Mouse (Mus musculus) brown adipose tissue, adult 24 weeks (tissue): ENCODE measurements around the gene Hist1h2af. TPM values are rescaled to one million over a fixed set of nuclear protein-coding genes. Genes with fewer than 3 reads are reported as not detected.
A peak's percentile ranks its signal among the peaks of the same experiment; 100 is the strongest.

Source experiments
- H3K27ac ChIP-seq: fragments of 200-500 bp; replicated peaks from 2 replicates; pipeline ENCODE4 v1.5.1; 2012; ENCODE audit warnings: low read depth, mild to moderate bottlenecking, low read length
- H3K4me1 ChIP-seq: fragments of 200-500 bp; 2 replicates; pipeline ENCODE4 v1.6.1; 2012; ENCODE audit warnings: low read length, mixed read lengths; ENCODE audit not compliant: control insufficient read depth, insufficient read depth, insufficient read length
- H3K4me3 ChIP-seq: fragments of 200-500 bp; 2 replicates; pipeline ENCODE4 v1.5.1; 2012; ENCODE audit warnings: low read depth, mild to moderate bottlenecking, low read length, moderate library complexity; ENCODE audit not compliant: insufficient read depth
- polyA plus RNA-seq: library from polyadenylated mRNA; stranded (reverse); fragments of >200 nt; gene quantifications from 2 replicates; pipeline ENCODE4 v1.2.4, GENCODE M21; 2012; ENCODE audit not compliant: missing spikeins, insufficient read depth, insufficient read length

Gene Hist1h2af
- polyA plus RNA-seq, 1 experiment, result not detected

DNA sequence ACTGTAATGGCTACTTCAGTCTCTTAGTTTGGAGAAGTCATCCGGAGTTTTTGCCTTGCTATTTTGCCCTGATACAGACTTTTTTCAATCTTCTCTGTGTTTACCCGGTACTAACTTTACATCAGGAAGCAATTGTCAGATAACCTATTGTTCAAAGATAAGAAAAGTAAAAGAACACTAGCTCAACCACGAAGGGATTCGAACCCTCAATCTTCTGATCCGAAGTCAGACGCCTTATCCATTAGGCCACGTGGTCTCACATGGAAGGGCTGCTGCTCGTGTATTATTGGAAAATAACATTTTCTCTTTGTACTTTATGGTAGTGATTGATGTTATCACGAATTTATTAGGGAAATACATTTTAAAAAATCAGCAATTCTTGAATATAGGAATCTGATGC lies 29.9 kb upstream of the Hist1h2af start:
- Histone ChIP-seq H3K4me3 (no peak overlapping the region), H3K4me1 (no peaks in the 10 kb centered on the region), H3K27ac (no peak overlapping the region)

DNA sequence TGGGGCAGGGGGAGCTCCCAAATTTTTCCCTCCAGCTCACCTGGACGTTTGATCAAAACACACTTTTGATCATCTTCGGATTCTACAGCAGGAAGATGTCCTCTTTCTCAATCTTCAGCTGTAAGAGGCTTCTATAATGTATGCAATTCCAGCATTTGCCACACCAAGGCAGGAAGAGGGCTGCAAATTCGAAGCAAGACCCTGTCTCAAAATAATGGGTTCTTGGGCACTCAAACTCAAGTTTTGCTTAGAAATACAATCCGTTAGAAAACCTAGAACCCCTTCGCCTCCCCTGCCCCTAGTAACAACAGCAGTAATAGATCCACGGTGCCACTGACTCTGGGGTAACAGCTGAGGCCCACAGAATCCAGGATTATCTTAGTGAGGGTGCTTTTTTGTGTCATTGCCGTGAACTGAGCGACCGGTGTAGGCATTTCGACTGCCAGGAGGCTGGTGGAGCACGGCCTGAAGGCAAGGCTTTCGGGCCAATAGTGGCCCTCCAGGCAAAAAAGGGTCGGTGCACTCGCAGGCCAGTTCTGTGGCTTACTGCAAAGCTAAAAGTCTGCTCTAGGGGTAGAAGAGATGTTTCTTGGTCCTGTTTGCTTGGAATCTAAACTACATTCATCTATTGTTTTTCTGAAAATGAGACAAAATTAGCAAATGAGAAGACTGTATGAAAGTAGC lies 27.9 kb upstream of the Hist1h2af start:
- H3K4me1 ChIP-seq, result no peaks in the 10 kb centered on the region
- no peak overlapping the region for H3K27ac ChIP-seq
- peak overlapping the region; percentile 30 for H3K4me3 ChIP-seq

DNA sequence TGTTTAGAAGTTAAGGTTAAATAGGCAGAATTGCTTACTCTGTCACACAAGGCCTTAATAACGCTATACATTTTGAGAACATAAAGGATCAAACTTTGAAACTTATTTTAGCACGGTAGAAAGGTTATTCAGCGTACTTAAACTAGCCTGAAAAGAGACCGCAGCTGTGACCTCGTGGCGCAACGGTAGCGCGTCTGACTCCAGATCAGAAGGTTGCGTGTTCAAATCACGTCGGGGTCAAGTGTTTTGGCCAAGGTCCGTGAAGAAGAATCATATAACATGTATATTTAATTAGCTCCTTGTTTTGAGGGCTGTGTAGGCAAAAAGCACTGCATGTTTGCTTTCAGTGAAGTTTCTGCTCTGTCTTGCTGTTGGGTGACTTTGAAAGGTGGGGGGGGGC lies 27.4 kb upstream of the Hist1h2af start:
- H3K4me1 ChIP-seq, result no peaks in the 10 kb centered on the region
- no peak overlapping the region for H3K4me3 ChIP-seq
- no peak overlapping the region for H3K27ac ChIP-seq

DNA sequence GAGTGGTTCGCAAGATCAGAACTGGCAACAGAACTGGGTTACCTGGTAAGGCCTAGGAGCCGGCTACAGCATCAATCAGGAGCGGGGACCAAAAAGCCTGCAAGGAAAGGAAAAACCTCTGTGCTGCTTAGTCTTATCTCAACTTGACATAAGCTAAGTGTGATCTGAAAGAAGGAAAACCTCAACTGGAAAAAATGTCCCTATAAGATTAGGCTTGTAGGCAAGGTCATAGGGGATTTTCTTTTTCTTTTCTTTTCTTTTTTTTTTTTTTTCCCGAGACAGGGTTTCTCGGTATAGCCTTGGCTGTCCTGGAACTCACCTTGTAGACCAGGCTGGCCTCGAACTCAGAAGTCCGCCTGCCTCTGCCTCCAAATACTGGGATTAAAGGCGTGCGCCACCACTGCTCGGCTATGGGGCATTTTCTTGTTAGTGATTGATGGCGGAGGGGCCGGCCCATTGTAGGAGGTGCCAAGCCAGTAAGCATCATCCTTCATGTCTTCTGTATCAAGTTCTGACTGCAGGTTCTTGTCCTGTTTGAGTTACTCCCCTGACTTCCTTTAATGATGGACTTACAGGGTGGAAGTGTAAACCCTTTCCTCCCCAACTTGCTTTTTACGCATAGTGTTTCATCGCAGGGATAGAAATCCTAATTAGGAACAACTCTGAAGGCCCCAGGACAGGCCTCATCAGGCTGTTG lies 26.7 kb upstream of the Hist1h2af start:
- no peaks in the 10 kb centered on the region for H3K4me1 ChIP-seq
- no peak overlapping the region for H3K4me3 ChIP-seq
- no peak overlapping the region for H3K27ac ChIP-seq

DNA sequence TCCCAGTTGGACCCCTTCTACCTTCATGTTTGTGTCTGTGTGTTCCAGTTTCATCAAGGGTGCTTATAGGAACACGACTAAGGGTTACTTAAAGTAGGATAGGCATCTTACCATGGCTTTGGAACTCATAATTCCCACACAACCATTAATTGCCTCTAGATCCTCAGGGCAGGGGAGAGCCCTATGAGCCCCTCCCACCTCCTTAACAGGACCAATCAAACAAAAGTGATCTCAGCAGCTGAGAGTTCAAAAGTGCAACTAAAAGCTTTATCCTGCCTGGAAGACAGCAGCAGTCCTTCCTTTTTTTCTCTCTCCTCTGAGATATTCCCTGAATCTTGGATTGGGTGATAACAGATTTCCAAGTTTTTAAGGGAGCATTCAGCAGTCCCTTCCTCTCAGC lies 23.6 kb upstream of the Hist1h2af start:
- no peak overlapping the region for H3K27ac ChIP-seq
- no peak overlapping the region for H3K4me3 ChIP-seq
- H3K4me1 ChIP-seq, result no peaks in the 10 kb centered on the region

DNA sequence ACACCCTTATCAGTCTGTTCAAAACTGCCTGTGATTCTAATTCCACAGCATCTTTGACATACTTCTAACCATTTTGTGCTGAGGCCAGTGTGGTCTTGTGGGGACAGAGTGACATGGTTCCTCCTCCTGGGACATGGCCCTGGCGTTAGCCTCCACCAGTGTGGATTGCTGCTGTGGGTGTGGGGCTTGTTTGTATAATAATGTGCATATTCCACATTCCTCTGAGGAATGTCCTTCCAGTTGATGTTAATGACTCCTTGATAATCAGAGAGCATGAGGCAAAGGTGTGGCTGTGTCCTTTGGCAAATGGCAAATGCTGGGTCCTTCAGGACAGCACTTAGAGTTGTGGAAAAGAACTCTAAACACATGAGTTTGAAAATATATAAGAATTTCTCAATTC lies 20.2 kb upstream of the Hist1h2af start:
- H3K4me1 ChIP-seq, result no peaks in the 10 kb centered on the region
- H3K4me3 ChIP-seq, result no peak overlapping the region
- no peak overlapping the region for H3K27ac ChIP-seq

DNA sequence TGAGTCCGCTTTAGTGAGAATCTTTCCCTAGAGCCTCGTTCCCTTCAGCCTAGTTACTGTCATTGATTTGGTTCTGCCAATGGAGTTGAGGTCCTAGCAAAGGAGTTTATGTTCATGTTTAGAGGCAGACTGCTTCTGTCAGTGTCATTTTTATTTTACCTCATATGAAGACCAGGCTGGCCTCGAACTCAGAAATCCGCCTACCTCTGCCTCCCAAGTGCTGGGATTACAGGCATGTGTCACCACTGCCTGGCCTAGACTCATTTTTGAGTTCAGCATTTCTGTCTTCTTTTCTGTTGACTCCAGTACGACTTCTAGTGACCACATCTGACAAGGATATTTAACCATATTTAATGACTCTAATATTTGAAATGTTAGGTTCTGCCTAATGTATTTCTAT lies 18.4 kb upstream of the Hist1h2af start:
- Histone ChIP-seq H3K27ac (no peak overlapping the region), H3K4me1 (no peaks in the 10 kb centered on the region), H3K4me3 (no peak overlapping the region)

DNA sequence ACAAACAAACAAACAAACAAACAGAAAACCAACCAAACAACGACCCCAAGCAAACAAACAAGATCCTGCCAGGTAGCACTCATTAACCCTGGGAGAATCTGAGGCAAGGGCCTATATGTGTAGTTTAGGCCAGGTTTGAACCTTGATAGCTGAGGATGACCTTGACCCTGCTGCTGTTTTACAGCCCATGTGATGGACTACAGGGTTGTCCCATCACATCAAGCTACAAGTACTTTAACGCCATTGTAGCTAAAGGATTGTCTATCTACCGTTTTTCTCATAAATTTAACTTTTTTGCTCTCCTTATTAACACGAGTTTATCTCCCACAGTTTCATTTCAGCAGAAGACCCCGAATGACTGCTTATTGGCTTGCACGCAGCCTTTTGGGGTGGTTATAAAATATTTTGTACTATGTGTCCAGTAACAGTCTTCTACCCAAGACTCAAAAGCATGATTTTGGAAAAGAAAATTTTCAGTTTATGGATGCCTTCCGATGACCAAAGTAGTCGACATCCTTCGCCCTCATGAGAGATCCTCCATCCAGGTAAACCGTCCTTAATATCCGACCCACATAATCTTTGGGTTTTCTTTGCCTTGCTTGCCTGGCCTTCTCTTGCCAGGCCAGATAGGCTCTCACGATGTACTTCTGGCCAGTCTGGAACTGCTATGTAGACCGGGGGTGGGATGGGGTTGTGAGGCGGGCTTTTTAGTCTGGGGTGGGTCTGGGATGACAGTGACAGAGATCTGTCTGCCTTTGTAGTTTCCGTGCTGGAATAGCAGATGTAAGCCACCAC lies 17.7 kb upstream of the Hist1h2af start:
- Histone ChIP-seq H3K4me3 (no peak overlapping the region), H3K27ac (no peak overlapping the region), H3K4me1 (no peaks in the 10 kb centered on the region)

DNA sequence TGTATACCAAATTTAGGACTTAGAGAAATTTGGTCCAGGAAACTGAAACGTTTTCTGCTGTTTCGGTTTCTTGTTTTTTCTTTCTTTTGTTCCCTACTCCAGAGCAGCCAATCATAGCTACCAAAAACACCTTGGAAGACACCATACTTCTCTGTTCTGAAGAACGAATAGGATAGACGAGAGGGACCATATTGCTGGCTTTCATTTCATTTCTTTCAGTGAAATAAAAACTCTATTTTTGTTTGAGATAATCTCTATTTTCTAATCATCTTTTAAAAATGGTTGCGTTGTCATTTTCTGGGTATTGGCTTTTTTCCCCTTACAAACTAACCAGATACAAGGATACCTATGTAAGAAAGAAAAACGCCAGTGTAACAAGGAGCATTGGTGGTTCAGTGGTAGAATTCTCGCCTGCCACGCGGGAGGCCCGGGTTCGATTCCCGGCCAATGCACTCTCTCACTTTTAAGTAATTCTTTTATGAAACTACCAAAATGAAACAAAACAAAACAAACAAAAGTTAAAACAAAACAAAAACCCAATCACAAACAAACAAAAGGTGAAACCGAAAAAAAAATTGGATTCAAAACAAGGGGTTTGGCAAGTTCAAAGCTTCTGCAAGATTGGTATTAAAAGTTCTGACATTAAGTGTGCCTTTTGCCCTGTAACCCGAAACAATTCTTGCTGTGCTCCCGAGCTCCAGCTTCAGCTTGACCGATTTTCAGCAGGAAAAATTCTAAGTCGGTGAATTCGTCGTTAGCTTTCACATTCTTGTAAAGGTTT lies 16.7 kb upstream of the Hist1h2af start:
- H3K4me1 ChIP-seq, result no peaks in the 10 kb centered on the region
- peak overlapping the region; percentile 67 for H3K4me3 ChIP-seq
- H3K27ac ChIP-seq, result peak overlapping the region; percentile 20; the same call in 1 of the 2 replicates

DNA sequence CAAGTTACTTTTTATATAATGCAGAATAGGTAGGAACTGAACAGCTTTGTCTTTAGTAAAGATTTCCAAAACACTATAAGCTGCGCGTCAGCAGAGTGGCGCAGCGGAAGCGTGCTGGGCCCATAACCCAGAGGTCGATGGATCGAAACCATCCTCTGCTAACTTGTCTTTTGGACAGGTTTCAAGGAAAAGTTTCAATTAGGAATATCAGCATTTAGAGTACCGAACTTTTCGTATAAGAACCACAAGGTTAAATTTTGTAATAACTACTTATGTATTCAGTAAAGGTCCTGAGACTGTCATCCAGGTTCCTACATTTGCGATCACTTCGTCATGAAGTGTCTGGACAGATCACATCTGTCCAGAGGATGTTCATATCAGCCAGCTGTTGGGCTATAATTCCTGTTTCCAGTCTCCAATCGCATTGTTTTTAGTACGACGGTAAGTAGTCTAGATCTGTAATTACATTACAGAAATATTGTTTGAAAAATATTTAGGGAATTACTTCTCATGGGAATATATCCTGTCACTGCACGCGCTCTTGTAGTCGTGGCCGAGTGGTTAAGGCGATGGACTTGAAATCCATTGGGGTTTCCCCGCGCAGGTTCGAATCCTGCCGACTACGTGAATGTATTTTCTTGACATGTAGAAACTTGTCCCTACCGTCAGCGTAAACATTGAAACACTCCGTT lies 16.0 kb upstream of the Hist1h2af start:
- Histone ChIP-seq H3K4me1 (no peaks in the 10 kb centered on the region), H3K27ac (peak overlapping the region; percentile 20; the same call in 1 of the 2 replicates), H3K4me3 (peak overlapping the region; percentile 67)

DNA sequence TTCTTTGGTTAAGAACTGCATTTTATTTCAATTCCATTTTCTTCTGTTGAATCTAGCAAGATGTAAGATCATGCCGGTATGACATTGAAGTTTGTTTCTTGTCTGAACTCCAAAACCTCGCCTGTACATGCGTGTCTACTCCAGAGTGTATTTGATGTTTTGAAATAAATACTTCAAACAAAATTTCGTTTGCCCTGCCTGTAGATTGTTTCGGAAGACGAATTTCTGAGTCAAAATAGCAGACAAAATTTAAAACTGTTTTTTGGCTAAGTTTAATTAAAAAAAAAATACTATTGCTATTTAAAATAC lies 15.5 kb upstream of the Hist1h2af start:
- no peak overlapping the region for H3K27ac ChIP-seq

DNA sequence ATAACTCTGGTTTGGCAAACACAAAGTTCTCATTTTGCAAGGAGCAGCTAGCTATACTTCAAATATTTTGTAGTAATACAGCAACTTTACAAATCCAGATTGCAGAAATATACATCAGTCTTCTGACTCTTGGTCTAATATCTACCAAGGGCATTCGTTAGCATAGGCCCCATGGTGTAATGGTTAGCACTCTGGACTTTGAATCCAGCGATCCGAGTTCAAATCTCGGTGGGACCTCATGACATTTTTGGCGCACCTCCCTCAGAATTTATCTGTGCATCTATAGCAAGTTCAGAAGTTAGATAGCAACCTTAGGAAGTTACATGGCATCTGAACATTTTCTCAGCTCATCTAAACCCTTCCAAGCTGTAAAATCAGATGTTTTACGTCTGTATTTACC lies 14.8 kb upstream of the Hist1h2af start:
- Histone ChIP-seq H3K4me1 (no peaks in the 10 kb centered on the region), H3K27ac (no peak overlapping the region), H3K4me3 (peak overlapping the region; percentile 31; the same call in 1 of the 2 replicates)

More for the DNA sequence above, 15.5 kb upstream of the Hist1h2af start:
- no peaks in the 10 kb centered on the region for H3K4me1 ChIP-seq
- H3K4me3 ChIP-seq, result peak overlapping the region; percentile 48

DNA sequence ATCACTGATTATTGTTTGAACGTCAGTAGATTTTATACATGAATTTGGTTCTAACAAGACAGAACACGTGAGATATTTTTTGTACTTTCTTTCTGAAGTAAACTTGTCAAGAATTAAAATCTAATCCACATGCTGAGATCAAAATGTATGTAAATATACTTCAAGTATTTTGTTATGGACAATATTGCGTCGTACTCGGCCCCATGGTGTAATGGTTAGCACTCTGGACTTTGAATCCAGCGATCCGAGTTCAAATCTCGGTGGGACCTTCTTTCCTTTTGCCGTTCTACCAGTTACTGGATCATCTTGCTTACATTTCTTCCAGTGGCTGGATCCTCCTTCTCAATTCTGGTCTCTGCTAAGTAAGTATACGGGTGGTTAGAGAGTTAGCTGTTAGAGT lies 14.3 kb upstream of the Hist1h2af start:
- Histone ChIP-seq H3K27ac (no peak overlapping the region), H3K4me3 (peak overlapping the region; percentile 31; the same call in 1 of the 2 replicates), H3K4me1 (no peaks in the 10 kb centered on the region)

DNA sequence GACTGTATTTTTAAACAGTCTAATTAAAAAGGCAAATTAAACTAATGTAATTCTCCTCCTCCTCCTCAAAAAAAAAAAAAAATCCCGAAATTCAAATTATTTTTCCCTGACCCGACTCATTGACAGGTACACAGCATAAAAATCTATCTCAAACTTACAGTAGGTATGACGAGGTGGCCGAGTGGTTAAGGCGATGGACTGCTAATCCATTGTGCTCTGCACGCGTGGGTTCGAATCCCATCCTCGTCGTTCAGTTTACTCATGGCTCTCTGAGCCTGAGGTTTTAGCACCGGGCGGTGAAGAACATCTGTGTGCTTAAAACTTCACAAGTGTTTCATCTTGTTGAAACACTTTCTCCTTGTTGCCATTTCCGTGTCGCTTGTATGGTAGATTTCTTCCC lies 12.0 kb upstream of the Hist1h2af start:
- Histone ChIP-seq H3K4me1 (no peaks in the 10 kb centered on the region), H3K4me3 (no peak overlapping the region), H3K27ac (no peak overlapping the region)
